Mouse (Mus musculus) forebrain, postnatal 0 days (tissue): ENCODE measurements around the gene Pafah1b3. TPM values are rescaled to one million over a fixed set of nuclear protein-coding genes. Genes with fewer than 3 reads are reported as not detected.

Experiments used
- ATAC-seq: fragments of 200-750 bp; cut with Nextera tagmentation; 2 replicates; pipeline ENCODE4 v1.8.0; 2017; ENCODE audit warnings: mild to moderate bottlenecking, moderate library complexity
- DNase-seq: peaks from one replicate; pipeline ENCODE4 v3.0.0-alpha.2; 2015
- H3K27ac ChIP-seq: fragments of 300-500 bp; sonication (generic); 2 replicates; pipeline ENCODE4 v1.5.1; 2014; ENCODE audit warnings: low read depth, mild to moderate bottlenecking, antibody characterized with exemption, low read length, moderate library complexity, mixed read lengths
- H3K27me3 ChIP-seq: fragments of 300-500 bp; sonication (generic); 2 replicates; pipeline ENCODE4 v1.6.1; 2014; ENCODE audit warnings: mild to moderate bottlenecking, low read length, mixed read lengths; ENCODE audit not compliant: insufficient read depth
- H3K36me3 ChIP-seq: fragments of 300-500 bp; sonication (generic); 2 replicates; pipeline ENCODE4 v1.6.1; 2014; ENCODE audit warnings: mild to moderate bottlenecking, moderate library complexity; ENCODE audit not compliant: insufficient read depth
- H3K4me1 ChIP-seq: fragments of 300-500 bp; sonication (generic); 2 replicates; pipeline ENCODE4 v1.6.1; 2014; ENCODE audit warnings: antibody characterized with exemption; ENCODE audit not compliant: insufficient read depth
- H3K4me2 ChIP-seq: fragments of 300-500 bp; sonication (generic); 2 replicates; pipeline ENCODE4 v1.6.1; 2014; ENCODE audit warnings: low read depth, mild to moderate bottlenecking, moderate library complexity
- H3K4me3 ChIP-seq: fragments of 300-500 bp; sonication (generic); 2 replicates; pipeline ENCODE4 v1.5.1; 2014; ENCODE audit warnings: low read depth, low read length, mixed read lengths
- H3K9ac ChIP-seq: fragments of 300-500 bp; sonication (generic); 2 replicates; pipeline ENCODE4 v1.6.1; 2014; ENCODE audit warnings: mild to moderate bottlenecking
- H3K9me3 ChIP-seq: fragments of 300-500 bp; sonication (generic); 2 replicates; pipeline ENCODE4 v1.6.1; 2016; ENCODE audit warnings: low read length
- CTCF ChIP-seq: sonication (generic); IDR thresholded peaks from 2 replicates; pipeline ENCODE4 v1.5.1; 2016; ENCODE audit warnings: antibody characterized with exemption, control low read depth, low read depth
- WGBS: fragments of 180-500 bp; shearing (Covaris S2); extraction: QIAGEN DNeasy Blood & Tissue Kit; methylation state at CpG from one replicate; pipeline ENCODE4 v1.1.7; 2014; 5-methylcytosine and 5-hydroxymethylcytosine counted together
- polyA plus RNA-seq: library from polyadenylated mRNA; unstranded; fragments of >200 nt; fragmentation: Nextera tagmentation; extraction: Ambion mirVana; gene quantifications from 2 replicates; pipeline ENCODE4 v1.2.1, GENCODE M21; 2015
- total RNA-seq: library from RNA; depleted of rRNA; stranded (reverse); fragments of >200 nt; gene quantifications from 2 replicates; pipeline ENCODE4 v1.2.3, GENCODE M21; 2014

Pafah1b3 gene
- total and polyA plus RNA-seq, 2 experiments from 2014 or later = 407 to 517 TPM

- peaks cover 24% of the 10 kb centered on the region for H3K4me1 ChIP-seq
- no peak overlapping the region for H3K27ac ChIP-seq
- H3K9me3 ChIP-seq = no peaks in the 10 kb centered on the region
- no peak for DNase-seq
- no peak overlapping the region for H3K4me2 ChIP-seq
- H3K9ac ChIP-seq = no peak overlapping the region
- no peak for ATAC-seq
- no peaks in the 10 kb centered on the region for H3K27me3 ChIP-seq
- no peak overlapping the region for H3K4me3 ChIP-seq
- 77% methylated on average over 20 of the region's 20 CpGs for WGBS
- TF ChIP-seq CTCF = no peak
- peaks cover 61% of the 10 kb centered on the region for H3K36me3 ChIP-seq
These were observed 12.1 kb downstream of the Pafah1b3 start for GRCm38 (mm10) chr7:25285511-25286238.

DNA sequence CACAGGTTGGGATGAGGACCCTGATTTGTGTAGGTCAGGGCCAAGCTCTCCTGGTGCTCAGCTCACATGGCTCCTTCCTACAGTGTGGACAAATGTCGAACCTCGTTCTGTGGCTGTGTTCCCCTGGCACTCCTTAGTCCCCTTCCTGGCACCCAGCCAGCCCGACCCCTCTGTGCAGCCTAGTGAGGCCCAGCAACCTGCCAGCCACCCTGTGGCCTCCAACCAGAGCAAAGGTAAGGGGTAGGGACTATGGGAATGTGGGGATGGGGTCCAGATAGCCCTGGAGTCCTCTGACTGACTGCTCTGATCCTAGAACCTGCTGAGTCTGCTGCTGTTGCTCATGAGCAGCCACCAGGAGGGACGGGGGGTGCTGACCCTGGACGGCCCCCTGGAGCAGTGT lies 13.0 kb downstream of the Pafah1b3 start:
- Histone ChIP-seq H3K36me3 (peaks cover 51% of the 10 kb centered on the region), H3K4me2 (peak overlapping the region; percentile 94), H3K27me3 (no peaks in the 10 kb centered on the region), H3K4me3 (no peak overlapping the region), H3K4me1 (peaks cover 33% of the 10 kb centered on the region), H3K27ac (no peak overlapping the region), H3K9ac (no peak overlapping the region), H3K9me3 (no peaks in the 10 kb centered on the region)
- 45% methylated on average over 5 of the region's 5 CpGs for WGBS
- no peak for TF ChIP-seq CTCF
- no peak for ATAC-seq
- no peak for DNase-seq

DNA sequence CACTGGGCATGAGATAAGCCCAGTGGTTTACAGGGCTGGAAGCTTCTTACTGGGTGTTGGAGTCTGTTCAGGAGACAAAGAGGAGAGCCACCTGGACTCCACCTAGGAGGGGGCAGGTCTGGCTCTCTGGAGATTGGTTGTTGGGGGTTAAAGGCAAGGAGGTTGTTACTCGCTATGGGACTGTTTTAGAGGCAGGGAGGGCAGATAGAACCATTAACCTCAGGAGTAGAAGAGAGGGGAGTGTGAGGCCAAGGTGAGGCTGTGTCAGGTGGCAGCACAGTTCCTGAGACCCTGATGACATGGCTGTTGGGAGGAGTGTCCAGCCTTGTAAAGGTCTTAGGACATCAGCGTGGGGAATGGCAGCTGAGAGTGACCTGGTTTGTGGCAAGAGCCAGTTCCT lies 13.6 kb downstream of the Pafah1b3 start:
- peaks cover 33% of the 10 kb centered on the region for H3K4me1 ChIP-seq

DNA sequence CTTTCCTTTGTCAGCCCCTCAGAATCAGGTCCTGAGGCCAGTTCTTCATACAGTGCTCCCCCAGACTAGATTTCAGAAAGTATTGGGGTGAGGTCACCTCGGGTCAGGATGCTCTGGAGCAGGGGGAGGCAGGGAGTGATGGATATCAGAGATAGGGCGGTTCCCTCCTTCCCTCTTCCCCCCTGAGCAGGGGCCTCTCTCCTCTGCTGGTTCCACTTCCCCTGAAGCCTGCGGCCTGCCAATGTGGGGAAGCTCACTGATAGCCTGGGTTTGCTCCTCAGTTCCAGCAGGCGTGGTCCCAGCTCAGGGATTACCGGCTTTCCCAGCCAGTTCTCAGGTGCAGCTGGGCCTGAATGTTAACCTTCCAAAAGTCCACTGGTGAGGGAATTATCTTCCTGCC lies 14.1 kb downstream of the Pafah1b3 start:
- TF ChIP-seq CTCF = no peak
- H3K9me3 ChIP-seq = no peaks in the 10 kb centered on the region
- H3K4me1 ChIP-seq = peaks cover 33% of the 10 kb centered on the region
- peak overlapping the region; percentile 99 for H3K27ac ChIP-seq
- peak overlapping the region; percentile 94 for H3K4me2 ChIP-seq
- no peak for ATAC-seq
- H3K27me3 ChIP-seq = no peaks in the 10 kb centered on the region
- H3K9ac ChIP-seq = peak overlapping the region; percentile 72
- 18% methylated on average over 5 of the region's 5 CpGs for WGBS
- no peak for DNase-seq
- peak overlapping the region; percentile 77 for H3K4me3 ChIP-seq
- peaks cover 40% of the 10 kb centered on the region for H3K36me3 ChIP-seq

More for the DNA sequence above, 13.6 kb downstream of the Pafah1b3 start:
- H3K9me3 ChIP-seq = no peaks in the 10 kb centered on the region
- ATAC-seq (no peak), DNase-seq (no peak)
- H3K4me2 ChIP-seq = peak overlapping the region; percentile 94
- peak overlapping the region; percentile 72; the same call in 1 of the 2 replicates for H3K9ac ChIP-seq
- peak overlapping the region; percentile 77; the same call in 1 of the 2 replicates for H3K4me3 ChIP-seq
- H3K27ac ChIP-seq = no peak overlapping the region
- whole genome bisulfite sequencing = 57% methylated on average over 2 of the region's 2 CpGs
- no peak for TF ChIP-seq CTCF
- no peaks in the 10 kb centered on the region for H3K27me3 ChIP-seq
- H3K36me3 ChIP-seq = peaks cover 45% of the 10 kb centered on the region

DNA sequence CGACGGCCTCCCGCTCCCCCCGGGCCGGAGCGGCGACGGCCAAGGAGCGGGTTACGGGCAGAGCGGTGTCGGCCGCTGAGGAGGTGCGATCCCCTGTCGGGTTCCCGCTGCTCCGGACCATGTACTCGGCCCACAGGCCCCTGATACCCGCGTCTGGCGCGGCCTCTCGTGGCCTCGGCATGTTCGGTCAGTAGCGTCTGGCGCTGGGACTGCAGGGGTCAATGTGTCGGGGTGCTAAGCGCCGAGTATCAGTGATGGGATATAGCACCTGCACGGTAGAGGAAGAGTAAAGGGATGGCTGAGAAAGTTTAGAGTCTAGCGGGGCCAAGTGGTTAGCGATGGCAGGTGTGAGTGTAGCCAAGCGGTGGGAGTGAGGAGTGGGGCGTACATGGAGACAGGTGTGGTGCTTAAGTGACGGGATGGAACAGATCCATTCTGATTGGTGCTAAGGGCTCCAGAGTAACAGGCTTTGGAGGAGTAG lies 15.0 kb downstream of the Pafah1b3 start:
- ATAC-seq (no peak), DNase-seq (peak; percentile 69)
- Histone ChIP-seq H3K27me3 (no peaks in the 10 kb centered on the region), H3K4me1 (peaks cover 35% of the 10 kb centered on the region), H3K4me2 (peak overlapping the region; percentile 94), H3K27ac (peak overlapping the region; percentile 99), H3K9ac (peak overlapping the region; percentile 72), H3K9me3 (no peaks in the 10 kb centered on the region), H3K4me3 (peak overlapping the region; percentile 77), H3K36me3 (peaks cover 31% of the 10 kb centered on the region)
- TF ChIP-seq CTCF = 0 out of 2 replicates have a peak, but pooled peaks have one; percentile 18
- whole genome bisulfite sequencing = 2% methylated on average over 29 of the region's 36 CpGs

GRCm38 (mm10) chr7:25281734-25282601 lies 15.8 kb downstream of the Pafah1b3 start:
- Histone ChIP-seq H3K27me3 (no peaks in the 10 kb centered on the region), H3K36me3 (peaks cover 23% of the 10 kb centered on the region), H3K4me1 (peaks cover 40% of the 10 kb centered on the region), H3K9ac (peak overlapping the region; percentile 72), H3K4me2 (peak overlapping the region; percentile 94), H3K27ac (peak overlapping the region; percentile 99), H3K4me3 (peak overlapping the region; percentile 77), H3K9me3 (no peaks in the 10 kb centered on the region)
- WGBS = 1% methylated on average over 73 of the region's 108 CpGs
- ATAC-seq (peak; percentile 74), DNase-seq (peak; percentile 98)
- no peak; the same call in 1 of the 2 replicates for TF ChIP-seq CTCF
